Mouse (Mus musculus) ES-CJ7 (cell line): ENCODE measurements around the gene Snupn.

Experiments used
- DNase-seq: peaks from one replicate; pipeline ENCODE4 v3.0.0; 2011; ENCODE audit warnings: low read depth, low spot score

Gene Snupn

GRCm38 (mm10) chr9:57012393-57012792 lies 61.7 kb downstream of the Snupn start:
- DNase-seq: peak; percentile 58

GRCm38 (mm10) chr9:57012895-57013294 lies 62.2 kb downstream of the Snupn start:
- peak; percentile 23 for DNase-seq

- no peak for DNase-seq
These were observed 63.1 kb downstream of the Snupn start for GRCm38 (mm10) chr9:57013756-57014155.

- no peak for DNase-seq
These were observed 64.1 kb downstream of the Snupn start for GRCm38 (mm10) chr9:57014766-57015165.

- DNase-seq: no peak
These were observed 67.0 kb downstream of the Snupn start for GRCm38 (mm10) chr9:57017631-57018030.

- DNase-seq: no peak
These were observed 81.1 kb downstream of the Snupn start for GRCm38 (mm10) chr9:57031756-57032155.
